Mouse (Mus musculus) right cerebral cortex, postnatal 25 days (tissue): ENCODE measurements around the gene Wwtr1.

Experiments used
- DNase-seq: peaks from one replicate; pipeline ENCODE4 v3.0.0; 2022

Wwtr1 gene

DNA sequence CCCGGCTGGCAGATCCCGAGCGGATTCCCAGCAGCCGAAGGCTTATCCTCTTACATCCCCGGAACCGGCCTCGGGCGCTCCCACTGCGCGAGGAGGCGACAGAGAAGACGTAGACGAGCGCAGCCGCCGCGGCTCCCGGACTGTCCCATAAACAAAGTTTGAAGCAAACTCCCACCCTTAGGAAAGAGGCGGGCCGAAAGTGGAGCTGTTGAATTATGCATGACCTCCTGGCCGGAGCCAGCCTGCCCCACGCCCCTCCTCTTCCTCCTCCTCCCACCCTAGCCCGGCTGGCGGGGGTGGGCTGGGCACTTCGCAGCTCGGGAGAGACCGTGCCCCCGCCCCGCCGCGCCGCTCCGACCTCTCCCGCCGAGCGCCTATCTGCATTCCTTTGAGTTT, at the start of gene Wwtr1:
Gene Wwtr1 (minus strand): TSS at position 251 of the 396 bp plus-strand sequence.
- peak; percentile 62 for DNase-seq

DNA sequence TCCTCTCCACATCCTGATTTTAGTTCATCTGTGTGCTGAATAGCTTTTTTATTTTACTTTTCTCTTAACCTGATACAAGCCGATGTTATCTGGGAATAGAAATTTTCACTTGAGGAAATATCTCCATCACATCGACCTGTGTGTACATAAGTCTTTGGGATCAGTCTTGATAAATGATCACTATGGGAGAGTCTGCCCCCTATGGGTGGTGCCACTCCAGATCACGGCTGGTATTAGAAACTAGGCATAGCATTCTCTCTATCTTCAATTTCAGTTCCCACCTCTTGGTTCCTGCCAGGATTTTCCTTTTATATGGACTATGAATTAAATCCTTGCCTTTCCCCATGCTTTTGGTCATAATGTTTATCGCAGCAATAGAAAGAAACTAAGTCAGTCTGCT, 44.0 kb upstream of the Wwtr1 start:
- no peak for DNase-seq

DNA sequence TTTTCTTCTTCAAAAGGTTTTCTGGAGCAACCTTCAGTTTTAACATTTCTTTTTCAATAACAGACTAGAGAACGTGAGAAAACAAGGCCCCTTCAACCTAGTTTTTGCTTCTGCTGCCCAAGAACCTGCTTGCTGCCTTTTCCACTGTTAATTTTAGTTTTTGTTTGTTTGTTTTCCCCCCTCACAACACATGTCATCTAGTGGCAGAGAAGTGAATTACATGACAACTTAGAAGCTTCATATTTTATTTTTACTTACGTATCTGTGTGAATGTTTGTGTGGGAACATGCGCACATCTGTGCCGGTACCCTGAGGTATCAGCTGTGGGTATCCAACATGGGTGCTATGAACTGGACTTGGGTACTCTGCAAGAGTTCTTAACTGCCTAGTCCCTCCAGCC, 39.9 kb upstream of the Wwtr1 start:
- no peak for DNase-seq

DNA sequence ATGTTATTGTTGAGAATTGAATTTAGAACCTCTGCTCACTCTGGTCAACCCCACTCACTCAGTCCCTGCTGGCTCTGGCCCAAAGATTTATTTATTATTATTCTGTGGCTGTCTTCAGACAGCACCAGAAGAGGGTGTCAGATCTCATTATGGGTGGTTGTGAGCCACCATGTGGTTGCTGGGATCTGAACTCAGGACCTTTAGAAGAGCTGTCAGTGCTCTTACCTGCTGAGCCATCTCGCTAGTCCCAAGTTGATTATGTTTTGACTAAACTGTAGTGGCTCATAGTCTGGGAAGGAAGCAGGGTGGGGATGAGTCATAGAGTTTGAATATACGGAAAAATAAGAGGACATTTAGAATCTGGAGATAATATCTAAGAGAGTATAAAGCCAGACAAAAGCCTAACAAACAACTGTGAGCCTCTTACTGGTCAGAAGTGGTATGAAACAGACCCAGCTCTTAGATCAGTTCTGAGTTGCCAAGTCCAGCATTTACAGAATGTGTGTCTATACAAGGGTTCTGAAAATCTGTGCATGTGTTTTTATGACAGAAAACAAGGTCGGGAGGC, 36.8 kb upstream of the Wwtr1 start:
- DNase-seq = no peak

DNA sequence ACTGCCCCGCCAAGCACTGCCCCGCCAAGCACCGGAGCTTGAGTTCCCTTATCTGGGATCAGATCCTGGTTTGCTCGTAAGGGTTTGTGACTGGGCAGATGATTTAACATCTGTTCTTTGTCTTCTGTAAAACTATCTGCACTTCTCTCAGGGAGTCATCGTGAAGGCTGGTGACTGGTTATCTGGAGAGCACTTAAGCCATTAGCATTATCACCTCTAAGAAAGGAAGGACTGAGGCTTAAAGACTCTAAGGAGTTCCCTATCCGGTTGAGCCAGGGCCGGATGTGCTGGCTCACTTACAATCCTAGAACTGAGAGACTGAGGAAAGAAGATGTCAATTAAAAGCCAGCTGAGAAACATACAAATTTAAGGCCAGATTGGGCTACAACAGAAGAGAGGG, 36.1 kb upstream of the Wwtr1 start:
- no peak for DNase-seq

DNA sequence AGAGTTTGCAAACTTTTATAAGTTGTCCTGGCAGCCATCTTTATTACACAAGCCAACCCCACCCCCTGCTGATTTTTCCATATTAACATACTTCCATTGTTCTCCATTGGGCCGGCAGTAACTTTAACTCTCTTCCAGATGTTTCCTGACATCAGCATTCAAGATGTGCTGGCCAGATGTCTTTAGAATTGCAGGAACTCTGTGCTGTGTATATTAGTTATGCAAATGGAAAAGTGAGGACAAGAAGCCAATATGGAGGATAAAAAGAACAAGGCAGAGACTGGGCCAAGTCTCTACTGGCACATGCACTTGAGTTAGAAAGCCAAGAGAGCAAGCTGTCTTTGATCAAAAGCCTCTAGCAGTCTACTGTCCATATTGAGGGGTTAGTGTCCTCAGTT, 28.9 kb upstream of the Wwtr1 start:
- DNase-seq = no peak

DNA sequence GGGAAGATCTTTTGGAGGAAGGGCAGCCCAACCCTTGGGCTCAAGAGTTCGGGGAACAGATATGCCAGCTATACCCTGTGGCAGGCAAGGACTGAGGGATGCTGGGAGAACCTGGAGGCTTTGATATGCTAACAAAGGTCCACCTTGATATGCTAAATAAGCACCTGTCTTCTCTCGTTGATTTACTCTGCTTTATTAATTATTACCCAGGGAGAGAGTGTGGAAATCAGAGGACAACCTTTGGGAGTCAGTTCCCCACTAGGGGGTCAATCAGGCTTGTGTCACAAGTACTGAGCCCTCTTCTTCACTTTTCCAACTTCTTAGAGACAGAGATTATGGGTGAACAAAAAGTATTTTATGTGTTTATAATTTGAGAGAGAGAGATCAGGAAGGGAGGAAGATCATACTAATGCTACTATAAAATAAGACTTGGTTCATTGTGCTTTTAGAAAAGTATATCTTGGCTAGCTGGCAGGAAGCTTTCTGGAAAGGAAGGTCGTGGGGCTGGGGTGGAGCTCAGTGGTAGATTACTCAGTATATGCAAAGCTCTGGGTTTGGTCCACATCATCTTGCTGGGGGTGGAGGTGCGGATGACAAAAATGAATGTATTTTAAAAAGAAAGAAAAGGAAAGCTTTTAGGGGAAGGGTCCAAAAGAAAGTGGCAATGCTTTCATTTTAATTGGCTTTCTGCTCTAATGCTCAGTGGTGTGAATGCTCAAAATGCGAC, 28.3 kb upstream of the Wwtr1 start:
- no peak for DNase-seq

DNA sequence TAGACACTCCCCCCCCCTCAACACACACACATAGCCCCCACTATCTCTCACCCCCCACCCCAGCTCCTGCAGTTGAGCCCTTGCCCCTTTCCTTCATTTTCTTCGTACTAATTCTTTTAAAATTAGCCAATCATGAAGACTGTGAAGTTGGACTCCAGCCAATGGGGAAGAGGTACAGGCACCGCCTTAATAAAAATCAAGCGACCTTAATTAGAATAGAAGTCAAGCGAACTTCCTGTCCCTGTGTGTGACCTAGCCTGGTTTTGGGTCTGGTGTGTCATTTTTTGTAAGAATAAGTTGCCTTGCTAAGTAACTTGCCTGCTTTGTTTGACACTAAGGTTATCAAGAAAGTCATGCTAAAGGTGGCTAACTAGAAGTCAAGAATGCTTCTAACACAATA, 26.9 kb upstream of the Wwtr1 start:
- no peak for DNase-seq

DNA sequence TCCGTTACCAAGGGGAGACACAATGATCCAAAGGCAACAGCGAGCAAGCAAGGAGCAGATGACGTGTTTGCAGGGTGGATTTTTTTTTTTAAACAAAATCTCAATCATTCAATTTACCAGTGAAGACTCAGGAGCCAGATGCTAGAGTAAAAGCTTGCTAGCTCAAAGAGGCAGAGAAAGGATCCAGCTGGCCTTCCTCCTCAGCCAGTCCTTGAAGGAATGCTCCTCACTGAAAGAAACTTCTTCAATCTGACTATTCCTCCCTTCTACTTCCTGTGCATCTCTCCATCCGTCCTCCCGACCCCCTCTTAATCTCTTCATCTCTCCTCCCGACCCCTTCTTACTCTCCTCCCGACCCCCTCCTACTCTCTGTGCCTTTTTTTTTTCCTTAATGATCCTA, 20.9 kb upstream of the Wwtr1 start:
- no peak for DNase-seq

DNA sequence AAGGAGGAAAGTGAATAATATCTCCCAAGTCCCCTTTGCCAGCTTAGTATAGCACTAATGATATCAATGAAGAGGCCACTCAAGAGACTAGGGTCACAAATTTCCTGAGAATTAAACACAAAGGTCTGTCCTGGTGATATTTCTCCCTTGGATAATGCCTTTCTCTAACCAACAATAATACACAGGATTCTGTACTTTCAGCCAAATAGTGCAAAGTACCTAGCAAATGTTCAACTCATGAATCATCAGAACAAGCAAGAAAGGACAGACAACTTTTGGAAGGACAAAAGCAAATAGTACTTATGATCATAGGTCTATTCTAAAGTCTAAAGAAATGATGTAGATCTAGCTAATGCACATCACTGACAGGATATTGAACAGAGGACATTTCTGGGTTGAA, 19.8 kb upstream of the Wwtr1 start:
- no peak for DNase-seq

DNA sequence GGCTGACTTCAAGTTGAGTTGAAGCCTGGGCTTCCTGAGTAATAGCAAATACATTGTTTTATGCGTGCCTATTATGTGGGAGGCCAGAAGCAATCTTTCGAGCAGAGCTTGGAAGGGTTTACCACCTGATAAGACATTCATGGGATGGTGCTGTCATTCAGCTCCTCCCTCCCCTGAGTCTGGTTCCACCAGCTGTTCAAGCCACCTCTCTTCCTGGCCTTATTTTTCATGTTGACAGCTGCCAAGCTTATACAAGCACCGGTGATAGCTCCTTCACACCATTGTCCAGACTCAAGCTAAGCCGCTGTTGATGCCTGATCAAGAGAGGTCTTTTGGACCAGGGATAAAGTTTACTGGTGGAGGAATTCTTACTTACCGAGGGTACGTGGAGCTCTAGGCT, 10.3 kb upstream of the Wwtr1 start:
- DNase-seq = no peak

DNA sequence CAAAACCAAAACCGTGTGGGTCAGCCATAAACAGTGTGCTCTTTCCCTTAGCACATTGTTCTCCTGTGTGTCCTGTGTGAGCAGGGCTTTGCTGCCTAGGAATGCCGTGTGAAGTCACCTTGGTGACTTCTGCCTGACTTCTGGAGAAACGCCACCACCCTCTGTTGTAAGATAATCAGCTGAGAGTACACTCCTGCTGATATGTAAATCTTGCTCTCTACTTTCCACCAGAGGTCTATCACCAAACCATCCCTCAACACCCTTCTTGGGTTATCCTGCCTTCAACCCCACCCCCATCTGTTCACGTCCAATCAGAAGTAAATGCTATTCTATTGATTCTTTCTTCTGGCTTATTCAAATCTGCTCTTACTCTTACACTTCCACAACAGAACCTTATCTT, 7.8 kb upstream of the Wwtr1 start:
- no peak for DNase-seq

DNA sequence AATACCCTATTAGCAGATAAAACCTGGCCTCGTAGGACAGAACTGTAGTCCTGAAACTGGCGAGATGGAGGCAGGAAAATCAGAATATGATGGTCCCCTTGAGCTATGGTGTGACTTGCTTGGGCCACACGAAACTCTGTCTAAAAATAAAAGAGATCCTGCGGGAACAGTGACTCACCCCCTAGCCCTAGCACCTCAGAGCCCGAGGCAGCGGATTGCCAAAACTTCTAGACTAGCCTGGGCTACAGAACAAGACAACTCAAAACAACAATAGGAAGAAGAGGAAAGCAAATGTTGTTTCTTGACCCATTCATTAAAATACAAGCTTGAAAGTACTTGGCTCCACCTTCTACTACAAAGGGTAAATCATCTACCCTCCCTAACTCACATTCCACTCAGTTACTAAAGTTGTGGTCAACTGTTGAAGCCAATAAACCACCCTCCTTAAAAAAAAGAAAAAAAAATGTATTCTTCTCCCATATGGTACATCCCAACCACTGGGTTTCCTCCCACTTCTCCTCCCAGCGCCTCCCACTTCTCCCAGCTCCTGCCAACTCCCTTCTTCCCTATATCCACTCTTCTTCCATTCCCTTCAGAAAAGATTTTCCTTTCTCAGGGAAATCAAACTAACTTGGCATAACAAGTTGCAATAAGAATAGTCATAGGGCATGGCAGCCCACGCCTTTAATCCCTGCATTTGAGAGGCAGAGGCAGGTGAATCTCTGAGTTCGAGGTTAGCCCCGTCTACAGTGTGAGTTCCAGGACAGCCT, 4.9 kb upstream of the Wwtr1 start:
- no peak for DNase-seq

DNA sequence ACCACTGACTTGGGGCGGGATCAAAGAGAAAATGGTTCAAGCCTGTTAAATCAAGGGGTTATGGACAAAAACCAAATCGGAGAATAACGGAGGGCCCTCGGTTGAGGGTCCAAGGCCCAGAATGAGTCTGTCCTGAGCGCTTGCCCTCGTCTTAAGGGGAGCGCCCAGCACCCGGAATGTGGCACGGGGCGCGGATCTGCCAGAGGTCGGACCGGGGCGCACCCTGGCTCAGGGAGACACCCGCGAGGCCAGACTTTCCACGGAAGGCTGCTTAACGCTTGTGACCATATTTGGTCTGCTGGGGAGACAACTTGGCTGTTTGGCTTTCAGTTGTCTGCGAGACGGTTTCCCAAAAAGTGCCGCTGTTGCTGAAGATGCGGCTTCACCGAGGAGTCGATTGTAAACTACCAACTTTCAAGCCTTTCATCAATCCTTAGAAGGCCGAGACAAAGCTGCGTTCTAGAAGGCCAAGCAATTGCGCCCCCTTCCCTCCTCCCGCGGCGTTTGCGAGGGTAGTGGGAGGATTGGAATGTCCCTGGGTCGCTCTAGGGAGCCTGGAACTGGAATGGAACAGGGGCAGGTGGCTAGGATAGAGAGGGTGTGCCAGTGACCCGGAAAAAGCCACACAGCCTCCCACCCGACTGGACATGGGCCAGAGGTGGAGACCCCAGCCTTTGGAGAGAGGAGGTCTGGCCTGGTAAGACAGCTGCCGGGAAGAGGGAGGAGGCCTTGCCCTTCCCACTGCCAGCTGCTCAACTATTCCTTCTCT, 530 bp upstream of the Wwtr1 start:
- peak; percentile 28 for DNase-seq

DNA sequence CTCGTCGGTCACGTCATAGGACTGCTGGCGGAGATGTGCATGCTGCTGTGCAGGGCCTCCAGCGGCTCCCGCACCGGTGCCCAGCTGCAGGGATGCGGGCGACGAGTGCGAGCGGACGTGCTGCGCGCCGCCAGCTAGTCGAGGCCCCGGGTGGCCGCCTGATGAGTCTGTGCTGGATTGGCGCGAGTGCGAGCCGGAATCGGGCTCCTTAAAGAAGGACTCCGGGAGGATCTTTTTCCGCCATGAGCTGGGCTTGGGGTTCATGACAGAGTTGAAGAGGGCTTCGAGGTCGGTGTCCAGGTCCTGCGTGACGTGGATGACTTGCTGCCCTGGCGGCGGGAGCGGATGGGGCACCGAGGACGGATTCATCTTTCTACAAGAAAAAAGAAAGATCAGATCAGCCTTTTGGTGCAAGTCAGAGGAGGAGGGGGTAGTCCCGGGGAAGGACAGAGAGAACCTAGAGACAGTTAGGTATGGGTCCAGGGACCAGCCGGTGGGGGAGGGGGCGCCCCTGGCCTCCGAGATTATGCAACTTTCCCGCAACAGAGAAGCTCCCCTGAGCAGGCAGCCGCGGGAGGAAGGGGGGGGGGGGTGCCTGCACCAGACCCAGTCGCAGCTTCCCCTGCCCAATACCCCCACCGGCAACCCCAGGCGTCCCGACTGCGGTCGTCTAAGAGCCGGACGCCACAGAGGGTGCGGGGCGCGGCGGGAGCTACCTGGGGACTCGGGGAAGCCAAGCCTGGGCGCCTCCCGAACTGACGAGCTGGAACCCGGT, 638 bp downstream of the Wwtr1 start:
- DNase-seq = peak; percentile 46

DNA sequence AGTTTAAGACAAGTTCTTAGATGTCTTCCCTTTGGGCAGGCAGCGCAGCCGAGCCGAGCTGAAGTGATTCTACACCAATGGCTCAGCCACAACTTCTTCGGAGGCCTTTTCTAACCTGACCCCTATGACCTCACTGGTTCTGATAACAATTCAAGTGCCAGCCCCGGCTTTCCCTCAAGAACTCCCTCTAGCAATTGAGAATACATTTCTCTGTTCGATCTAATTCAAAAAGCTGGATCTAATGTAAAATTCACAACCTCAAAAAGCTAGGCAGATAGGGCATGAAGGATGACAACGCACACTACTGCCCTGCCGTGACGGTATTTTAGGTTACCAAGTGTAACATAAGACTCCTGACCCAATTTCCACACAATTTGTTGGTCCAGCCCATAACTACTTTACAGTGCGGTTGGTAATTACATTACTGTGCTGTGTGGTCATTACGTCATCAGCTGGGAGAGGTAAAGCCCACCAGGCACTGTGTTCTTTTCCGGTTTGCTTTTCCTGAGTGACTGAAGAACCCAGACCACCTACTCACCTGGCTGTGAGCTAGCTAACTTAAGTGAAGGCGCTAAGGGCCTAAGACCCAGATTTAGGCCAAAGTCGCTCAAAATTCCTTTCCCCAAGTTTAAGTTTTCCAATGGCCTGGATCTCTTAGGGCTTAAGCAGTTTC, 1.7 kb downstream of the Wwtr1 start:
- no peak for DNase-seq

DNA sequence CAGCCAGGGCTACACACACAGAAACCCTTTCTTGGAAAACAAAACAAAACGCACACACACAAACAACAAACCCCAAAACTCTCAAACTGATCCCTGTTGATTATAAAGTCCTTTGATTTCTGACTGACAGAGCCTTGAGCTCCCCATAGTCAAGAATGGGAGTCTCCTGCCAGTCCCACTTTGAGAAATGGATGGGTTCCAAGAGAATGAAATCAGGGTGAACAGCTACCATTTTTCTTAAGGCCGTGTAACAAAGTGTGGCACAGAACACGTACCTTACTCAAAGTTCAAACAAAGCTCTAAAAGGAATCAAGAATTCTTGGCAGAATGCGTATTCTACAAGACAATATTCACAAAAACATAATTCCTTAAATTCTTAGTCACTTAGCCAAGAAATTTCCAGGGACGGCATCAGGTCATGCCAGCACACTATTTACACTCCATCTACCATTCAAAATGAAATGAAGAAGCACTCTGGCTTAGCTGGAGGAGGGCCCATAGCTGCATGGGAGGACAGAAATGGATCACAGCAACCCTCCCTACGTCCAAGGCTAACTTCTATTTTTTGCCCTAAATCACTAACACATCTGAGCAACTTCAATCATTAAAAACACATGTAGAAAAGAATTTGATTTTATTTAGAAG, 3.3 kb downstream of the Wwtr1 start:
- no peak for DNase-seq

DNA sequence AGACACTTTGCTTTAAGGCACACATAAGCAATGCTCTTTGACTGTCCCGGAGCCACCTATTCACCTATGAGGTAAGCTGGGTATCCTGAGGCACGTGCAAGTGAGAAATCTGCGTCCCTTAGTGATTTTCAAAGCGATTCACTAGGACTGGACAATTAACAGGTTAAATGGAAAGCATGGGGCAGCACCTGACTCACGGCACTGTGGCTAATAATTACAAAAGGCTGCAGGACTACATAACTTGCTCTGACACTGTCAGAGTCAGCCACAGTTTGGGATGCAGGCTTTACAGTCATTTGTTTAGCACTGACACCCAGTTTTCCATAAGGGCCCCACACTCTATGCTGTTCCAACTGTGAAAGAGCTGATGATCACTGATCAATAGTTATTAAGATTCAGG, 9.1 kb downstream of the Wwtr1 start:
- no peak for DNase-seq

DNA sequence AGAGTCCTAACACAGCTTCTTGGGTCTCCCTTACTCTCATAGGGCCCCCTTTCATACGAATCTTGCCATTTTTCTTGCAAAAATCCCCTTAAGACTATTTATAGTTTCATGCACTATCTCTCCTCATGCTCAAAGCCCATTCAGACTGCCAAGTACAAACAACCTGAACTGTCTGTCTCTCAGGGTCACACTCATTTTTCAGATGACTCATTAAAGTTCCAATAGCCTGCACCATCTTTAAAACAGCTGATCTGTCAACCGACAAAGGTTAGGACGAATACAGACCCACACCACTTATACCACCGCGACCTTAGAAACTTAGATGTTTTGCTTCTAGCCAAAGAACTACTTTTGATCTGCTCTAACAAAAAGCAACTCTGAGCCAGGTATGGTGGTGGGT, 12.1 kb downstream of the Wwtr1 start:
- no peak for DNase-seq

DNA sequence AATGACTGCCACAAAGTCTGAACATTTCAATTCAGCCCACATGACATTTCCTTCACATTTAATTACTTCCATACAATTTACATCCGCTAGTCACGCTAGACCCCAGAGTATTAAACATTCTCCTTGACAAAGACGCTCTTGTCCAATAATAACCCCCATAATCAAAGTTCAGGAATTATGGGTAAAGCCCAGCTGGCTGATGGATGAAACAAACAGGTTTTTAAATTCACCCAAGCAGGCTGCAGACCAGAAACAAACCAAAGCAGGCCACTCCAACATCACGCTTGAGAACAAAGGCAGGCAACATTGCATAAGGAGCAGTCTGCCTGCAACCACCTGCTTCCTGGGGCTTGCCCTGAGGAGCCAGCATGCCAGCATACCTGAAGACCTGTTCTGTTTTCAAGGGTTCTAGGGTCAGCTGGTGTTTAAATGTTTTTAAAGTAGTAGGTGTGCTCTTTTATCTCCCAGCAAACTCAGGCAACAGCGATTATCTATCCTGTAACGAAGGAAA, 12.7 kb downstream of the Wwtr1 start:
- no peak for DNase-seq

DNA sequence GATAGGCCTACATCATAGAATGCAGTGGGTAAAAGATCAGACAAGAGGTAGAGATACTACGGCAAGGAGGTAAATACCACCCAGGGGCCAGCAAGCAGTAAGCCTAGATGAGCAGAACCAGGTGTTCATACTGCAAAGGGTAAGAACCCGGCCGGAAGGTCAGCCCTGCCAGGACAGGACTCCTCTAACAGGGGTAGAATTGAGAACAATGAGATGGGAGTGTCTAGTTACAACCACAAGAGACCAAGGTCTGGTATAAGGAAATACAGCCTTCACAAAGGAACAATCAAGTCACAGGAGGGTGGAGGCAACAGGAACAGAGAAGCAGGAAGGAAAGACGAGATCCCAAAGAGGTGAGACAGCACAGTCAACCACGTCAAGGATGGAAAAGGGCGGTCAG, 16.9 kb downstream of the Wwtr1 start:
- DNase-seq = no peak
